Mouse (Mus musculus): ENCODE data around the gene B230217C12Rik. TPM values are rescaled to one million over a fixed set of nuclear protein-coding genes. Genes with fewer than 3 reads are reported as not detected.
A peak's percentile ranks its signal among the peaks of the same experiment; 100 is the strongest.

Gene B230217C12Rik
- polyA plus RNA-seq, 1 experiment from 2014 or later = 0.28 TPM

DNA sequence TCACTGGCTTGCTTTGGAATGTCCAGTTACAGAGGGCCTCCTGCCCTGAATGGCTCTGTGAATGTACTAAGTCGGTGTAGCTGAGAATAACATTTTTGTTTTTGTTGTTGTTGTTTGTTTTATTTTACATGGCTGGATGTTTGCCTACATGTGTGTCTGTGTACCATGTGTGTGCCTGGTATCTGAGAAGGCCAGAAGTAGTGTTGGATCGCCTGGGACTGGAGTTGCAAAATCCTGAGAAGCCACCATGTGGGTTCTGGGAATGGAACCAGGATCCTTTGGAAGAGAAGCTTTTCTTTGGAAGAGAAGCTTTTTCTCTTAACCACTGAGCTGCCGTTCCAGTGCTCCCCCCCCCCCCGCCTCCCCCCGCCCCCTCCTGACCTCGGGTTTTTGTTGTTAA, 38.1 kb upstream of the B230217C12Rik start:
- H3K4me1 ChIP-seq (ENCODE audit: insufficient read depth) = peaks cover 46% of the 10 kb centered on the region

DNA sequence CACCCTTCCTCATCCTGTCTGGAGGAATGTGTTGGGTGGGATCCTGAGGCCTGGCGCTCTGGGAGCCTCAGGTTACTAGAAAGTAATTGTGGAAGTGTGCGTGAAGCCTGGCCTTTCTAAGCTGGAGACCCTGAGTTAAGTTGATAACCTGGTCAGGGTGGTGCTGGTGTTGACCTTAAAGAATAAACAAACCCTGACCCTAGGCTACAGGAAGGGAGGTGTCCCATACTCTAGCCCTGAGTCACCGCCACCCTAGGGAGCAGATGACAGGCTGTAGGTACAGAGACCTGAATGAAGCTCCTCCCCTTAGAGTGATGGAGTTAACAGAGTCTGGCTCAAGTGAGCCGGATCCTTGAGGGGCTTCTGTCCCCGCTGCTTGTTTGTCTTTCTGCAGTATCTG, 36.7 kb upstream of the B230217C12Rik start:
- H3K4me1 ChIP-seq (ENCODE audit: insufficient read depth) = peaks cover 59% of the 10 kb centered on the region
- H3K4me2 ChIP-seq (ENCODE audit: low read depth, low read length) = no peak overlapping the region
- no peak overlapping the region for H3K9ac ChIP-seq (replicated peaks)
- ATAC-seq (no peak), DNase-seq (peak; percentile 16)
- WGBS (ENCODE audit: insufficient replicate concordance) = 55% methylated on average over 5 of the region's 5 CpGs
- peaks cover 17% of the 10 kb centered on the region for H3K36me3 ChIP-seq (replicated peaks; ENCODE audit: insufficient read depth, low read length)
- H3K4me3 ChIP-seq (ENCODE audit: low read depth, low read length) = no peak overlapping the region
- peak overlapping the region; percentile 25; the same call in 1 of the 2 replicates for H3K27ac ChIP-seq (ENCODE audit: low read depth)
- TF ChIP-seq EP300 (IDR thresholded peaks at IDR 0.05; ENCODE audit: low read depth) (no peak), CTCF (IDR thresholded peaks at IDR 0.05; ENCODE audit: low read depth) (no peak)
- H3K27me3 ChIP-seq (ENCODE audit: insufficient read depth, low read length) = no peaks in the 10 kb centered on the region
- no peaks in the 10 kb centered on the region for H3K9me3 ChIP-seq (ENCODE audit: low read length)

More for the DNA sequence above, 38.1 kb upstream of the B230217C12Rik start:
- peak overlapping the region; percentile 94 for H3K27ac ChIP-seq (ENCODE audit: low read depth)
- 0 out of 2 replicates have a peak overlapping the region, but pooled peaks have one; percentile 0 for H3K9ac ChIP-seq (replicated peaks)
- H3K27me3 ChIP-seq (ENCODE audit: insufficient read depth, low read length) = no peaks in the 10 kb centered on the region
- TF ChIP-seq CTCF (IDR thresholded peaks at IDR 0.05; ENCODE audit: low read depth) = no peak
- TF ChIP-seq EP300 (IDR thresholded peaks at IDR 0.05; ENCODE audit: low read depth) = no peak
- H3K36me3 ChIP-seq (replicated peaks; ENCODE audit: insufficient read depth, low read length) = peaks cover 5% of the 10 kb centered on the region
- WGBS (ENCODE audit: insufficient replicate concordance) = 38% methylated on average over 5 of the region's 6 CpGs
- DNase-seq (no peak), ATAC-seq (no peak)
- H3K4me3 ChIP-seq (ENCODE audit: low read depth, low read length) = no peak overlapping the region
- H3K4me2 ChIP-seq (ENCODE audit: low read depth, low read length) = 0 out of 2 replicates have a peak overlapping the region, but pooled peaks have one; percentile 20
- H3K9me3 ChIP-seq (ENCODE audit: low read length) = no peaks in the 10 kb centered on the region

DNA sequence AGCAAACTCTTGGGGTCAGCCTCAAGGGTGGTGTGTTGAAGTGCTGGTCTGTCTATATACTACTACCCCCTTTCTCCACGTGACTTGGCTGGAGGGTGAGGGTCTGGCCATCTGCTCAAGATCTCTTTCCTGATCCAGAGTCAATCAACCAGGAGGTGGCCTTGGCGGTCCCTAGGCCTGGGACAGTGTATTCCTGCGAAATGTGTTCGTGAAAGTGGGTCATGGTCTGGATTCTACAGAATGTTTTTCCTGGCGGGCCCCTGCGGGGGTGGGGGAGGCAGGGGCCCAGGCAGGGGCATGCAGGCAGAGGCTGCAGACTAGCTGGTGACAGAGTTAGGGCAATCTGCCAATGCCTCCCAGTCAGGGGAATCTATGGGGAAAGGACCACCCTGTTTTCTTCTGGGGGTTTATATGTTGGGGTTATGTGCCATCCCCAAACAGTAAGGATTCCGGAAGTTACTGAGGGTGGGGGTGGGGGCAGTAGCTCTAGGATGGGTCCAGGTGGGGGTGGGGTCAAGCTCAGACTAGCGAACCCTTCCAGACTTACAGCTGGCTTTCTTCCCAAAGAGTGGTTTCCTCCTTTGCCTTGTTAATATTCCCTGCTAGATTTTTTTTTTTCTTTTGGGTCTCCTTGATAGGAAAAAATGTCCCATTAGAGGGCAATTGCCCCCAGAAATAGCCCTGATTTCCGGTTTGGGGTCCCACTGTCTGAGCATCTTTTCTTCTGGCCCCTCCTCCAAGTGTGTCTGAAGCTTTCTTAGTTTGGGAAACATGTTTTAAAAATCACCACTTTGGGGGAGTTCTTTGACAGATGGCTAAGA, 35.5 kb upstream of the B230217C12Rik start:
- ATAC-seq (no peak), DNase-seq (peak; percentile 37)
- 31% methylated on average over 9 of the region's 9 CpGs for WGBS (ENCODE audit: insufficient replicate concordance)
- no peaks in the 10 kb centered on the region for H3K27me3 ChIP-seq (ENCODE audit: insufficient read depth, low read length)
- no peak for TF ChIP-seq CTCF (IDR thresholded peaks at IDR 0.05; ENCODE audit: low read depth)
- TF ChIP-seq EP300 (IDR thresholded peaks at IDR 0.05; ENCODE audit: low read depth) = no peak
- peak overlapping the region; percentile 66 for H3K27ac ChIP-seq (ENCODE audit: low read depth)
- no peaks in the 10 kb centered on the region for H3K9me3 ChIP-seq (ENCODE audit: low read length)
- H3K9ac ChIP-seq (replicated peaks) = no peak overlapping the region
- peaks cover 67% of the 10 kb centered on the region for H3K4me1 ChIP-seq (ENCODE audit: insufficient read depth)
- H3K4me3 ChIP-seq (ENCODE audit: low read depth, low read length) = no peak overlapping the region
- peaks cover 25% of the 10 kb centered on the region for H3K36me3 ChIP-seq (replicated peaks; ENCODE audit: insufficient read depth, low read length)
- peak overlapping the region; percentile 41; the same call in 1 of the 2 replicates for H3K4me2 ChIP-seq (ENCODE audit: low read depth, low read length)

DNA sequence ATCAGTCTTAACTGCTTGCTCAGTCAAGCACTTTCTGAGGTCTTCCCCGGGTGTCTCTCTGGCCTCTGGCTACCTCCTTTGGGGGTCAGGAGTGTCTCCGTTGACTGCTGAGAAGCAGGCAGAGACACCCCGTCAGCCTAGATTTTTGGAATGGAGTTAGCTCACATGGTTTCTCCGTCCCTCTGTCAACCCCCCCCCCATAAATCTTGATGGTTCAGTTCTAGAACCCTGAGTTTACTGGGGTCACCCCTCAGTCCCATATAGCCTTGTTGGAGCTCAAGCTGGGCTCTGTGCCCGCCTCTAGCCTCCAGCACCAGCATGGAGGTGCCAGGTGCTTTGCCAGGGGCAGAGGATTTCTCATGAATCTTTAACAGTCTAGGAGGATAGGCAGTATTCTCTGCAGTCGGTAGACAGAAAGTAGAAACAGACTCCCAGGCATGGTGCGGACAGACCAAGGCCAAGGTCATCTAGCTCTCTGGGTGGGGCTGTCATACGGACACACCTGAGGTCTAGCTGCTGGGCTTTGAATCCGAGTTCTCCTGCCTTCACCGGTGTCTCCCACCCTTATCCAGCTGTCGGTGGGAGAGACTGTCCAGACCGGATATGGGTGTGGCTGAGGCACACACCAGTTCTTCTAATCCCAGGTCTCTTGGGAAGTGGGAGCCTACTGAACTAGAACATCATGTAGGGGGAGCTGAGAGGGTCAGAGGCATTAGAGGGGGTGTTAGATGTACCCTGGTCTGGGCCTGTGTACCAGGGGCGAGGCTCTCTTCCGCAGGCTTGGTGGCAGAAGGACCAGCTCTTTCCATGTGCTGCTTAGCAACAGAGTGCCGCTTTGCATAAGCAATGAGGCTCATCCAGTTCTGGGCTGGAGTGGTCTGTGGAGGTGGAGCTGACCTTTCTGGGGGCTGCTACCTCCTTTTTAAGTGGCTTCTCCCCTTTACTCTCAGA, 34.6 kb upstream of the B230217C12Rik start:
- H3K4me3 ChIP-seq (ENCODE audit: low read depth, low read length) = no peak overlapping the region
- DNase-seq (peak; percentile 14), ATAC-seq (no peak)
- H3K27ac ChIP-seq (ENCODE audit: low read depth) = peak overlapping the region; percentile 66
- no peak overlapping the region for H3K9ac ChIP-seq (replicated peaks)
- H3K4me2 ChIP-seq (ENCODE audit: low read depth, low read length) = peak overlapping the region; percentile 29; the same call in 1 of the 2 replicates
- peaks cover 76% of the 10 kb centered on the region for H3K4me1 ChIP-seq (ENCODE audit: insufficient read depth)
- H3K36me3 ChIP-seq (replicated peaks; ENCODE audit: insufficient read depth, low read length) = peaks cover 26% of the 10 kb centered on the region
- H3K27me3 ChIP-seq (ENCODE audit: insufficient read depth, low read length) = no peaks in the 10 kb centered on the region
- TF ChIP-seq CTCF (IDR thresholded peaks at IDR 0.05; ENCODE audit: low read depth) = no peak
- no peak for TF ChIP-seq EP300 (IDR thresholded peaks at IDR 0.05; ENCODE audit: low read depth)
- no peaks in the 10 kb centered on the region for H3K9me3 ChIP-seq (ENCODE audit: low read length)
- 58% methylated on average over 15 of the region's 15 CpGs for WGBS (ENCODE audit: insufficient replicate concordance)

GRCm38 (mm10) chr11:97806613-97806964, 34.0 kb upstream of the B230217C12Rik start:
- Histone ChIP-seq H3K4me2 (ENCODE audit: low read depth, low read length) (no peak overlapping the region), H3K4me1 (ENCODE audit: insufficient read depth) (peaks cover 75% of the 10 kb centered on the region)

DNA sequence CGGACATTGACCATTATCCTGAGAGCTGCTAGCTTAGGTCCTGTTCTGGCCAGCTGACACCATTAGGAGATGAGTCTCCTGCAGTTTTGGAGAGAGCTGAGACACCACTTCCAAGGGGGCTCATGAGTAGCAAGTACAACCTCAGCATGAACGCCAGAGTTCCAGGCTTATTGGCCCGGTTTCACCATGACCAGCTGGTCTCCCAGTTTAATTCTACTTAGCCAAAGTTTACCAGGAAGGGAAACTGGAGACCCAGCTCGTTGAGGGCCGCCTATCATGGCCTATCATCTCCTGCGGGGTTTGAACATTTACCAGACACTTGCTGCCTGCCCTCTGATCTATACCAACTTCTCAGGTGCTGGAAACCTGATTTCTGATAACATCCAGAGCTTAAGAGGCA, 33.0 kb upstream of the B230217C12Rik start:
- peak overlapping the region; percentile 6; the same call in 1 of the 2 replicates for H3K4me2 ChIP-seq (ENCODE audit: low read depth, low read length)
- no peak overlapping the region for H3K4me3 ChIP-seq (ENCODE audit: low read depth, low read length)
- TF ChIP-seq EP300 (IDR thresholded peaks at IDR 0.05; ENCODE audit: low read depth) = no peak
- no peak for TF ChIP-seq CTCF (IDR thresholded peaks at IDR 0.05; ENCODE audit: low read depth)
- H3K4me1 ChIP-seq (ENCODE audit: insufficient read depth) = peaks cover 74% of the 10 kb centered on the region
- no peak overlapping the region for H3K9ac ChIP-seq (replicated peaks)
- 38% methylated on average over 6 of the region's 6 CpGs for WGBS (ENCODE audit: insufficient replicate concordance)
- H3K27me3 ChIP-seq (ENCODE audit: insufficient read depth, low read length) = no peaks in the 10 kb centered on the region
- no peaks in the 10 kb centered on the region for H3K9me3 ChIP-seq (ENCODE audit: low read length)
- DNase-seq = peak; percentile 11
- H3K27ac ChIP-seq (ENCODE audit: low read depth) = peak overlapping the region; percentile 51
- peaks cover 28% of the 10 kb centered on the region for H3K36me3 ChIP-seq (replicated peaks; ENCODE audit: insufficient read depth, low read length)
- no peak for ATAC-seq

More at GRCm38 (mm10) chr11:97806613-97806964, 34.0 kb upstream of the B230217C12Rik start:
- ATAC-seq (no peak), DNase-seq (no peak)
- WGBS (ENCODE audit: insufficient replicate concordance) = 69% methylated on average over 7 of the region's 7 CpGs
- Histone ChIP-seq H3K27me3 (ENCODE audit: insufficient read depth, low read length) (no peaks in the 10 kb centered on the region), H3K9me3 (ENCODE audit: low read length) (no peaks in the 10 kb centered on the region), H3K4me3 (ENCODE audit: low read depth, low read length) (no peak overlapping the region), H3K36me3 (replicated peaks; ENCODE audit: insufficient read depth, low read length) (peaks cover 28% of the 10 kb centered on the region), H3K9ac (replicated peaks) (no peak overlapping the region), H3K27ac (ENCODE audit: low read depth) (no peak overlapping the region)
- TF ChIP-seq EP300 (IDR thresholded peaks at IDR 0.05; ENCODE audit: low read depth) (no peak), CTCF (IDR thresholded peaks at IDR 0.05; ENCODE audit: low read depth) (no peak)

Measured in liver, postnatal 0 days (tissue).